ENCODE assay signal across 8 mouse cellular contexts in the genomic region with DNA sequence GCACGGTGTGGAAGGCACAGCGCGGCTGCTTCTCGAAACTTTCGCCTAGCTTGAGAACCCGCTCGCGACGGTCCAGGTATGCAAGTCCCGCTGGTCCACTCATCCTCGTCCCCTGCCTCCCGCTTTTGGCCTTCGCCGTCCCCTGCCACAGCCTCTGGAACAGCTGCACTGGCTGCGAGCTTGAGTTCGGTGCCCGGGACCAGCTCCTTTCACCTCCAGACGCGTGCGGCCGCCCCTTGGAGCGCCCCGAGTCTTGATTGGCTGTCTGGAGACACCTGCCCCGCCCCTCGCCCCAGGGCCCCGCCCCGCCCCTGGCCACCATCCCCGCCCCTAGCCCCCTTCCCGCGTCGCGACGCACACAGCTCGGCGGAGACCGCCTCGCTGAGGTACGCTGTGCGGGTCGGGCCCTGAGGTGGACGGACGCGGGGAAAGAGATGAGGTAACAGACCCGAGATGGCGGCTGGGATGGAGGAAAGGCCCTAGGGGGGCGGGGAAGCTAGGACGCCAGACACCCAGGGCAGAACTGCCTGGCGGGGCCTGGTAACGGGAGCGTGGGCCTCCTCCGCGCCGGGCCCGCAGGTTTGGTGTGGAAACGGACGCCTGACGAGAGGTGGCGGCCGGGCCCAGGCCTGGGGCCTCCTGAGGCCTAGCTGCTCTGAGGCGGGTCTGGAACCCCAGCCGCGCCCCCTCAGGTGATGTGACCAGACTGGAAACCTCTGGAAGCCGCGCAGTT. TPM values are rescaled to one million over a fixed set of nuclear protein-coding genes. Genes with fewer than 3 reads are reported as not detected.
DNase-seq lines count a peak whose midpoint lies in the region; ATAC-seq and TF ChIP-seq lines count a peak whose summit lies in the region.

A gene (plus strand): TSS at position 332 of the 733 bp plus-strand sequence.

- intact Hi-C loops in heart, postnatal 25 days (cut with DNase I): loop anchor here (2.0 kb wide), 1 partner anchor 47 kb away; a partner anchor contains a TSS

- H3K36me3 ChIP-seq in G1E (replicated peaks): no peaks in the 10 kb centered on the region
- H3K36me3 ChIP-seq in forebrain, embryonic 15.5 days: peaks cover 7% of the 10 kb centered on the region; the same call in 1 of the 2 replicates
- H3K36me3 ChIP-seq in neural tube, embryonic 15.5 days: no peaks in the 10 kb centered on the region

- TF ChIP-seq CTCF in G1E (IDR thresholded peaks at IDR 0.05; ENCODE audit: low read depth, low read length): no peak

- peak within 1 kb of the TSS; percentile 97 for H3K9ac ChIP-seq in forebrain, embryonic 15.5 days (replicated peaks)
- peak within 1 kb of the TSS; percentile 88 for H3K9ac ChIP-seq in neural tube, embryonic 15.5 days (replicated peaks)

- peak within 1 kb of the TSS; percentile 91 for H3K4me3 ChIP-seq in G1E (ENCODE audit: low read depth, low read length)
- peak within 1 kb of the TSS; percentile 96 for H3K4me3 ChIP-seq in forebrain, embryonic 15.5 days
- H3K4me3 ChIP-seq in neural tube, embryonic 15.5 days (replicated peaks): peak within 1 kb of the TSS; percentile 79

- peak; percentile 89 for DNase-seq in G1E (ENCODE audit: low spot score)
- peak; percentile 82 for DNase-seq in cerebellum, adult 11-12 months
- DNase-seq in heart, postnatal 25 days (ENCODE audit: low spot score): peak; percentile 71
- peak; percentile 76 to 84 for DNase-seq in layer of hippocampus, adult 18-20 months (ENCODE audit: low spot score in 2 of 2)
- DNase-seq in lung, adult 18-20 months: peak; percentile 86 to 87
- peak; percentile 86 for DNase-seq in testis, postnatal 10 days (ENCODE audit: low spot score)

- H3K4me1 ChIP-seq in G1E (ENCODE audit: insufficient read depth, low read depth, low read length): peaks cover 11% of the 10 kb centered on the region
- peaks cover 24% of the 10 kb centered on the region for H3K4me1 ChIP-seq in forebrain, embryonic 15.5 days
- peaks cover 17% of the 10 kb centered on the region for H3K4me1 ChIP-seq in neural tube, embryonic 15.5 days

- no peaks in the 10 kb centered on the region for H3K9me3 ChIP-seq in G1E (replicated peaks)
- H3K9me3 ChIP-seq in forebrain, embryonic 15.5 days: no peaks in the 10 kb centered on the region
- no peaks in the 10 kb centered on the region for H3K9me3 ChIP-seq in neural tube, embryonic 15.5 days (replicated peaks)

- peak within 1 kb of the TSS; percentile 75 for H3K27ac ChIP-seq in forebrain, embryonic 15.5 days (replicated peaks)
- H3K27ac ChIP-seq in neural tube, embryonic 15.5 days (replicated peaks): peak within 1 kb of the TSS; percentile 80

- under 1% methylated on average over 63 of the region's 64 CpGs for WGBS in forebrain, embryonic 15.5 days
- WGBS in neural tube, embryonic 15.5 days: under 1% methylated on average over 60 of the region's 64 CpGs

- H3K4me2 ChIP-seq in forebrain, embryonic 15.5 days (replicated peaks): peak within 1 kb of the TSS; percentile 81
- peak within 1 kb of the TSS; percentile 92 for H3K4me2 ChIP-seq in neural tube, embryonic 15.5 days

- H3K27me3 ChIP-seq in G1E (ENCODE audit: insufficient read depth, low read length): no peaks in the 10 kb centered on the region
- H3K27me3 ChIP-seq in forebrain, embryonic 15.5 days: no peaks in the 10 kb centered on the region
- 0 out of 2 replicates have a peak, but pooled peaks cover 3% of the 10 kb centered on the region for H3K27me3 ChIP-seq in neural tube, embryonic 15.5 days (replicated peaks)

- ATAC-seq in G1E (ENCODE audit: extremely low read depth, insufficient number of reproducible peaks, low FRiP score, poor library complexity, severe bottlenecking): peak; percentile 78
- ATAC-seq in forebrain, embryonic 15.5 days (replicated peaks): peak; percentile 99
- peak; percentile 99 for ATAC-seq in neural tube, embryonic 15.5 days (ENCODE audit: low FRiP score)

RNA-seq across cellular contexts. Expression of the gene that starts here (rescaled TPM):
- total RNA-seq in G1E (2014; fragmentation: Nextera tagmentation) (27.7 and 28.0 TPM in 2 replicates), G1E (2017) (17.3 and 19.0 TPM in 2 replicates)
- polyA plus RNA-seq in G1E (2012): 1.9 and 2.9 TPM in 2 replicates
- 55.8 and 59.1 TPM in 2 replicates for polyA plus RNA-seq in forebrain, embryonic 15.5 days (2015; fragmentation: Nextera tagmentation; extraction: Ambion mirVana)
- total RNA-seq in heart, postnatal 25 days (2021): 10 to 100 TPM; 13.3 to 13.4 TPM
- 10 to 100 TPM; 40.4 to 42.7 TPM for total RNA-seq in layer of hippocampus, adult 18-20 months (2021)
- polyA plus RNA-seq in neural tube, embryonic 15.5 days (2015; fragmentation: Nextera tagmentation; extraction: Ambion mirVana): 57.2 and 61.1 TPM in 2 replicates

Comparison
In these comparisons a context has a peak if more than half of its experiments do, and no peak if none do; other contexts are left out.
1. Peak in every context shown above with its lines: DNase-seq, ATAC-seq, H3K4me3 ChIP-seq and H3K27ac ChIP-seq.
2. RNA of the gene that starts here (polyA plus RNA-seq): 57.2 to 61.1 TPM in neural tube, embryonic 15.5 days and 55.8 to 59.1 TPM in forebrain, embryonic 15.5 days; 1.9 to 2.9 TPM in G1E; every median in the first group is over 10 times any median in the second.